Mouse (Mus musculus) leukemia stem cell, adult 10-12 weeks (primary cell): ENCODE results near the gene Mob3b. TPM values are rescaled to one million over a fixed set of nuclear protein-coding genes. Genes with fewer than 3 reads are reported as not detected.

ENCODE experiments used
- polyA plus RNA-seq: library from polyadenylated mRNA; stranded (reverse); fragments of >175 nt; gene quantifications from 2 replicates; pipeline ENCODE4 v1.2.3, GENCODE M21; 2012; ENCODE audit warnings: low replicate concordance

The Mob3b gene
- polyA plus RNA-seq, result 0.51 and 2.0 TPM in 2 replicates

DNA sequence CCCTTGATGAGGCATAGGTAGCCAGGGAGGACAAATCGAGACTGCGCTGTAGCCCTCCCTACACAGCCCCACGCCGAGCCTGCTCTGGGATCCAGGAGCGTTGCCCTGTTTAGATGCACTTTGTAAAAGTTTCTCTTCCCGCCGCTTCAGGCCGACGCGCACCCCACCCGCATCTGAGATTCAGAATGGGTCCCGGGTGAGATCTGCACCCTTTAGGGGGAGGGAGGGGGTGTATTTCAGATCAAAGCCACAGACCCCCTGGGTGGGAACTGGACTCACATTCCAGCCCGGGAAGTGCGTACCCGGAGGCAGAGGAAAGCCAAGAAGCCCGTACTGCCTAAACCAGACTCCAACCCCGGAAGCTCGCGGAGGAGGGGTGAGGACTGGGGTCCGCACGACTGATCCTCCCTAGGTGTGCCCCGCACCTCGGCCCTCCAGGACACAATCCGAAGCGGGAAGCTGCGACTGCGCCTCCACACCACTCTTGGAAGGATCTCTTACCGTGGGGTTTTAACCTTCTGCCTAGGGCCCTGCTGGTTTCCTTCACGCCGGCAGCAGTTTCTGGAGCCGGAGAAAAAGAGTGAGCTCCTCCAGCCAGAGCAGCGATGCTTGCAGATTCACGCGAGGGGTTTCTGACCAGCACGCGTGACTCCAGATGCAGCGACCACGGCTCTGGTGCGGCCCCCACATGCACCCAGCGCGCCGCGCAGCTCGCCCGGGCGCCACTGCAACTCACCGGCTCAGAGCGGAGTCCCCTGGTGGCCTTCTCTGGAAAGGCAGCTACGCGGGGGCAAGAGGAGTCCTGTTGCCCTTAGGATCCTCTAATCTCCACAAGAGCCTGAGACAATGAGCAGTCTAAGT is at the start of gene Mob3b:
TSS of gene Mob3b (minus strand) at position 734 of the 861 bp plus-strand sequence.

DNA sequence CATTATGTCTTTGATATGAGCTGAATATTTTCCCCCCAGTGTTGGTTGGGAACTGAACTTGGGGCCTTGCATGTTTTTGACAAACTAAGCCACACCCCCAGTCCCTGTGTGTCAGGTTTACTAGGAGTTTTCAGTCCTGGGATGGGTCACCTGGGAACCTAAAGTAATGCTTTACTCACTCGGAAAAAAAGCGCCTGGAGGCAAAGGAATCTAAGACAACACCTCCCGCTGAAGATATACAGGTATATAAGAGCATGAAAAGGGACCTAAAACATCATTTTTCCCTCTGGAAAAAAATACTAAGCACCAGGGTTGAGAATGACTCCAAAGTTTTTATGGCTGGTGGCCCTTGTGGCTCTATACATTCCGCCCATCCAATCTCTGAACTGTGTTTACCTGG is 5.5 kb downstream of the Mob3b start, which contains the start of gene Ifnk:
TSS of gene Ifnk (plus strand) at position 301 of the 400 bp plus-strand sequence.

Other genes starting within 250 kb of the Mob3b start
- not detected in 2 replicates for gene Ifnk, start 5.4 kb downstream of the Mob3b start, polyA plus RNA-seq
- 0.27 TPM in 1 of 2 replicates, not detected in the other for gene C9orf72, start 68.7 kb upstream of the Mob3b start, polyA plus RNA-seq